Comparison of ENCODE assay signal across 9 mouse cellular contexts in the genomic region with DNA sequence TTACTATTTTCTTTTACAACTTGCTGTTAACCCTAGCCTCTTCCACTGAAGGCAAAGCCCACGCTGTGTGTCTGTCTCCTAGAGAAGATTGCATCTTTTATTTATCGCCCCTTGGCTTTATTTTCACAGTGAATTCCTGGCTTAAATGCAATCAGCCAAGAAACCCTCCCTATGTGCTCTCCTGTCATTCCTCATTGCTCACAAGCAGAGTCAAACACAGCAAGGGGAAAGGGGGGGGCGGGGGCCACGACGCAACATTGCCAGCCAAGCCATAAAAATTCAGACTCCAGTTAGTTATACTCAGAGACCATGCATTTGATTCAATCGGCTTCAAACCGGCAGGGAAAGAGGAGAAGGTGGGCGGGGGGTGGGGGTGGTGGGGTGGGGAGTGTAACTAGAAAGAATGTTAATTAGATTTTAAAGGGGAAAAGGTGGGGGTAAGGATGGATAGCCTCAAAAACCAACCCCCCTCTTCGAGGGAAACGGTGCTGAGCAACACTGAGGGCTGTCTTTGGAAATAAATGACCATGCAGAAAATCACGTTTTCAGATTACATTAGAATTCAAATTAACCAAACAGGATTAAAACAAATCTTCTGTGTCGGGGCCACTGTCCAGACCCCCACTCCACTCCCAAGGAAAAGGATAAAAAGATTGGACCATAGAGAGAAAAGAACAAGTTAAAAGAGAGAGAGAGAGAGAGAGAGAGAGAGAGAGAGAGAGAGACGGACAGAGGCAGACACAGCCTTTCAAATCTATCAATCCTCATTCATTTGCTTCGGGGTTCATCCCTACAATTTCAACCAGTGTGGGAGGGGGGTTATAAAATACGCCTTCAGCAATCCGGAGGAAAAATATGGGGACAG.
DNase-seq lines count a peak whose midpoint lies in the region; ATAC-seq and TF ChIP-seq lines count a peak whose summit lies in the region.
"Had no signal": no experiment of that assay in that cellular context is flagged by ENCODE, and none has a peak within 500 bp of the region (broad histone marks: within the 10 kb centered on the region; RNA-seq: fewer than 3 reads in every experiment).

No protein-coding gene starts in this region.

- H3K9ac ChIP-seq in hindbrain, postnatal 0 days (replicated peaks; ENCODE audit: low read length): peak overlapping the region; percentile 86

- DNase-seq in kidney, adult 2 months: no peak
- DNase-seq in kidney, adult 18-20 months: no peak
- DNase-seq in embryo, embryonic 10 days (ENCODE audit: low spot score): peak; percentile 26
- DNase-seq in hindbrain, postnatal 0 days (ENCODE audit: low spot score): peak; percentile 20
- peak; percentile 54 for DNase-seq in neural tube, embryonic 10.5 days (ENCODE audit: extremely low spot score, low spot score)
- DNase-seq in layer of hippocampus, adult 18-20 months (ENCODE audit: low spot score in 2 of 2): no peak
- no peak for DNase-seq in spleen, adult 12 weeks (ENCODE audit: low spot score)
- DNase-seq in right cerebral cortex, postnatal 36 days (ENCODE audit: low spot score in 2 of 2): no peak

- H3K9me3 ChIP-seq in hindbrain, postnatal 0 days (ENCODE audit: low read length): no peaks in the 10 kb centered on the region

- 6% methylated on average over 16 of the region's 16 CpGs for WGBS in kidney, adult 2 months
- WGBS in hindbrain, postnatal 0 days: under 1% methylated on average over 16 of the region's 16 CpGs

- H3K4me1 ChIP-seq in kidney, adult 2 months (ENCODE audit: control insufficient read depth, insufficient read depth, low read length): no peaks in the 10 kb centered on the region; the same call in 1 of the 2 replicates
- peaks cover 15% of the 10 kb centered on the region; the same call in 1 of the 2 replicates for H3K4me1 ChIP-seq in hindbrain, postnatal 0 days (ENCODE audit: insufficient read depth, low read length)

- no peak for ATAC-seq in hindbrain, postnatal 0 days

- H3K4me2 ChIP-seq in hindbrain, postnatal 0 days (ENCODE audit: low read depth, low read length): peak overlapping the region; percentile 72

- TF ChIP-seq CTCF in kidney, adult 2 months (conservative IDR thresholded peaks at IDR 0.05; ENCODE audit: insufficient read depth, insufficient read length, low read depth, low read length): no peak
- TF ChIP-seq CTCF in hindbrain, postnatal 0 days (IDR thresholded peaks at IDR 0.05; ENCODE audit: low read depth): no peak

- no peaks in the 10 kb centered on the region for H3K27me3 ChIP-seq in kidney, adult 2 months (replicated peaks; ENCODE audit: control insufficient read depth, insufficient read depth, low read length)
- no peaks in the 10 kb centered on the region for H3K27me3 ChIP-seq in hindbrain, postnatal 0 days (ENCODE audit: insufficient read depth, low read length)
- H3K27me3 ChIP-seq: Patski had no signal

- TF ChIP-seq POLR2A in kidney, adult 2 months (IDR thresholded peaks at IDR 0.05; ENCODE audit: low read depth, low read length): no peak

- no peaks in the 10 kb centered on the region for H3K36me3 ChIP-seq in kidney, adult 2 months (ENCODE audit: control insufficient read depth, insufficient read depth, low read length)
- H3K36me3 ChIP-seq in hindbrain, postnatal 0 days (ENCODE audit: insufficient read depth, low read length): no peaks in the 10 kb centered on the region

- no peak overlapping the region for H3K27ac ChIP-seq in kidney, adult 2 months (ENCODE audit: insufficient read depth, low read depth, low read length)
- peak overlapping the region; percentile 93 for H3K27ac ChIP-seq in hindbrain, postnatal 0 days

- peak overlapping the region; percentile 77 for H3K4me3 ChIP-seq in kidney, adult 2 months (ENCODE audit: insufficient read depth, low read depth, low read length)
- H3K4me3 ChIP-seq in hindbrain, postnatal 0 days (ENCODE audit: low read length): peak overlapping the region; percentile 68

Comparison
In these comparisons a context has a peak if more than half of its experiments do, and no peak if none do; other contexts are left out.
1. DNase-seq: peak in embryo, embryonic 10 days (single experiment), hindbrain, postnatal 0 days (single experiment) and neural tube, embryonic 10.5 days (single experiment); none in kidney, adult 2 months (single experiment), kidney, adult 18-20 months (single experiment), layer of hippocampus, adult 18-20 months (0 of 2), spleen, adult 12 weeks (single experiment) and right cerebral cortex, postnatal 36 days (0 of 2).